Mouse (Mus musculus): ENCODE results near the gene Serac1. TPM values are rescaled to one million over a fixed set of nuclear protein-coding genes. Genes with fewer than 3 reads are reported as not detected.

Serac1 gene
- polyA plus RNA-seq, 1 experiment from 2014 or later: 4.7 TPM

DNA sequence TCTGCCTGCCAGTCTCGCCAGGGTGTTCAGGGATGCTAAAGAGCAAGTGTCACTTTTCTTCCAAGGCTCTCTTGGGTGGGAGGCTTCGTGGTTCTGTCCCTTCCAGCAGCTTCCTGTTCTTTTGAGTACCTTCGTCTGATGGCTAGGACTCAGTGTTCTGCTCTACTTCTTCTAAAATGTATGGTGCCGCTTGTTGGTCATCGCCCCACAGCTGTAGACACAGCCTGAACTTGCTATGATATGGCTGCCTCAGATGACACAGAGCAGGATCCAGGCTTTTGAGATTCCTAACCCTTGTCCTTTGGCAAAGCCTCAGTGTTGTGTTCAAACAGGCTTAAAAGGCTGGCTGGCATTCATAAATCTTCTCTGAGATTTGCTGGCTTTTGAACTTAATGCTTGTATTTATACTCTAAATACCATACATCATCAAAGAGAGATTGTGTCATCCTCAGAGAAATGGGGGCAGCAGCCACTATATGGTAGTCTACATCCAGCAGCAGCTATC lies 80.5 kb downstream of the Serac1 start:
- WGBS: 79% methylated on average over 5 of the region's 5 CpGs
- ATAC-seq (ENCODE audit: insufficient number of reproducible peaks, low FRiP score, low TSS enrichment, low read depth) (no peak), DNase-seq (ENCODE audit: low spot score) (no peak)
- Histone ChIP-seq H3K27me3 (ENCODE audit: control insufficient read depth, insufficient read depth, low read length) (no peaks in the 10 kb centered on the region), H3K4me2 (ENCODE audit: low read depth, severe bottlenecking) (no peak overlapping the region), H3K4me1 (ENCODE audit: control insufficient read depth, insufficient read depth, low read length) (0 out of 2 replicates have a peak, but pooled peaks cover 2% of the 10 kb centered on the region), H3K9me3 (ENCODE audit: control insufficient read depth, low read length) (no peaks in the 10 kb centered on the region), H3K9ac (ENCODE audit: low read length) (no peak overlapping the region), H3K27ac (replicated peaks; ENCODE audit: low read depth, low read length) (no peak overlapping the region), H3K4me3 (ENCODE audit: low read depth, low read length) (no peak overlapping the region), H3K36me3 (ENCODE audit: control insufficient read depth, insufficient read depth, low read length) (no peaks in the 10 kb centered on the region)

DNA sequence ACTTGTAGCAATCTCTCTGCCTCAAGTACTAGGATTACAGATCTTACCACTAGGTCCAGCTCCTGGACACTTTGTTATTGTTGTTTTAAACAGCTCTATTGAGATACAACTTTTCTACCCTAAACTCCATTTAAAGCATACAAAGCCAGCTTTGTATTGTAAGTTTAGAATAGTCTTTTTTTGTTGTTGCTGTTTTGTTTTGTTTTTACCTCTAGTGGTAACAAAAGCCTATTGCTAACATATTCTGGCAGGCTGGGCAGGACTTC lies 81.4 kb downstream of the Serac1 start:
- DNase-seq (ENCODE audit: low spot score): no peak
- Histone ChIP-seq H3K4me2 (ENCODE audit: low read depth, severe bottlenecking) (no peak overlapping the region), H3K27ac (replicated peaks; ENCODE audit: low read depth, low read length) (no peak overlapping the region)

GRCm38 (mm10) chr17:5997380-5998234 lies 81.9 kb downstream of the Serac1 start:
- Histone ChIP-seq H3K27me3 (ENCODE audit: control insufficient read depth, insufficient read depth, low read length) (no peaks in the 10 kb centered on the region), H3K4me3 (ENCODE audit: low read depth, low read length) (no peak overlapping the region), H3K9ac (ENCODE audit: low read length) (no peak overlapping the region), H3K27ac (replicated peaks; ENCODE audit: low read depth, low read length) (no peak overlapping the region), H3K4me2 (ENCODE audit: low read depth, severe bottlenecking) (no peak overlapping the region), H3K9me3 (ENCODE audit: control insufficient read depth, low read length) (no peaks in the 10 kb centered on the region), H3K36me3 (ENCODE audit: control insufficient read depth, insufficient read depth, low read length) (no peaks in the 10 kb centered on the region), H3K4me1 (ENCODE audit: control insufficient read depth, insufficient read depth, low read length) (0 out of 2 replicates have a peak, but pooled peaks cover 2% of the 10 kb centered on the region)
- ATAC-seq (ENCODE audit: insufficient number of reproducible peaks, low FRiP score, low TSS enrichment, low read depth) (no peak), DNase-seq (ENCODE audit: low spot score) (no peak)
- 82% methylated on average over 16 of the region's 16 CpGs for WGBS

More for the DNA sequence above, 81.4 kb downstream of the Serac1 start:
- H3K4me1 ChIP-seq (ENCODE audit: control insufficient read depth, insufficient read depth, low read length): 0 out of 2 replicates have a peak, but pooled peaks cover 2% of the 10 kb centered on the region
- H3K27me3 ChIP-seq (ENCODE audit: control insufficient read depth, insufficient read depth, low read length): no peaks in the 10 kb centered on the region
- H3K36me3 ChIP-seq (ENCODE audit: control insufficient read depth, insufficient read depth, low read length): no peaks in the 10 kb centered on the region
- H3K4me3 ChIP-seq (ENCODE audit: low read depth, low read length): no peak overlapping the region
- no peak for ATAC-seq (ENCODE audit: insufficient number of reproducible peaks, low FRiP score, low TSS enrichment, low read depth)
- H3K9ac ChIP-seq (ENCODE audit: low read length): no peak overlapping the region
- no peaks in the 10 kb centered on the region for H3K9me3 ChIP-seq (ENCODE audit: control insufficient read depth, low read length)

- H3K9me3 ChIP-seq (ENCODE audit: control insufficient read depth, low read length): no peaks in the 10 kb centered on the region
- 70% methylated on average over 14 of the region's 14 CpGs for WGBS
- no peak overlapping the region for H3K27ac ChIP-seq (replicated peaks; ENCODE audit: low read depth, low read length)
- H3K4me1 ChIP-seq (ENCODE audit: control insufficient read depth, insufficient read depth, low read length): 0 out of 2 replicates have a peak, but pooled peaks cover 2% of the 10 kb centered on the region
- H3K9ac ChIP-seq (ENCODE audit: low read length): no peak overlapping the region
- H3K4me2 ChIP-seq (ENCODE audit: low read depth, severe bottlenecking): no peak overlapping the region
- DNase-seq (ENCODE audit: low spot score): no peak
- no peaks in the 10 kb centered on the region for H3K27me3 ChIP-seq (ENCODE audit: control insufficient read depth, insufficient read depth, low read length)
- no peak overlapping the region for H3K4me3 ChIP-seq (ENCODE audit: low read depth, low read length)
- H3K36me3 ChIP-seq (ENCODE audit: control insufficient read depth, insufficient read depth, low read length): no peaks in the 10 kb centered on the region
- ATAC-seq (ENCODE audit: insufficient number of reproducible peaks, low FRiP score, low TSS enrichment, low read depth): no peak
Measured at GRCm38 (mm10) chr17:5996589-5996988, 83.0 kb downstream of the Serac1 start.

GRCm38 (mm10) chr17:5994606-5995005 lies 84.9 kb downstream of the Serac1 start:
- Histone ChIP-seq H3K4me2 (ENCODE audit: low read depth, severe bottlenecking) (no peak overlapping the region), H3K9me3 (ENCODE audit: control insufficient read depth, low read length) (no peaks in the 10 kb centered on the region), H3K27me3 (ENCODE audit: control insufficient read depth, insufficient read depth, low read length) (no peaks in the 10 kb centered on the region), H3K4me1 (ENCODE audit: control insufficient read depth, insufficient read depth, low read length) (0 out of 2 replicates have a peak, but pooled peaks cover 2% of the 10 kb centered on the region), H3K36me3 (ENCODE audit: control insufficient read depth, insufficient read depth, low read length) (no peaks in the 10 kb centered on the region), H3K4me3 (ENCODE audit: low read depth, low read length) (no peak overlapping the region), H3K9ac (ENCODE audit: low read length) (no peak overlapping the region), H3K27ac (replicated peaks; ENCODE audit: low read depth, low read length) (no peak overlapping the region)
- DNase-seq (ENCODE audit: low spot score) (no peak), ATAC-seq (ENCODE audit: insufficient number of reproducible peaks, low FRiP score, low TSS enrichment, low read depth) (no peak)
- 79% methylated on average over 6 of the region's 6 CpGs for WGBS

GRCm38 (mm10) chr17:5993581-5994260 lies 85.8 kb downstream of the Serac1 start:
- no peak overlapping the region for H3K27ac ChIP-seq (replicated peaks; ENCODE audit: low read depth, low read length)
- H3K27me3 ChIP-seq (ENCODE audit: control insufficient read depth, insufficient read depth, low read length): no peaks in the 10 kb centered on the region
- ATAC-seq (ENCODE audit: insufficient number of reproducible peaks, low FRiP score, low TSS enrichment, low read depth): no peak

GRCm38 (mm10) chr17:5992866-5993580 lies 86.5 kb downstream of the Serac1 start:
- Histone ChIP-seq H3K27me3 (ENCODE audit: control insufficient read depth, insufficient read depth, low read length) (no peaks in the 10 kb centered on the region), H3K9me3 (ENCODE audit: control insufficient read depth, low read length) (no peaks in the 10 kb centered on the region), H3K36me3 (ENCODE audit: control insufficient read depth, insufficient read depth, low read length) (no peaks in the 10 kb centered on the region), H3K4me3 (ENCODE audit: low read depth, low read length) (no peak overlapping the region), H3K9ac (ENCODE audit: low read length) (no peak overlapping the region), H3K27ac (replicated peaks; ENCODE audit: low read depth, low read length) (no peak overlapping the region), H3K4me2 (ENCODE audit: low read depth, severe bottlenecking) (no peak overlapping the region), H3K4me1 (ENCODE audit: control insufficient read depth, insufficient read depth, low read length) (peaks cover 2% of the 10 kb centered on the region; the same call in 1 of the 2 replicates)
- DNase-seq (ENCODE audit: low spot score) (no peak), ATAC-seq (ENCODE audit: insufficient number of reproducible peaks, low FRiP score, low TSS enrichment, low read depth) (no peak)
- WGBS: 71% methylated on average over 5 of the region's 5 CpGs

More at GRCm38 (mm10) chr17:5993581-5994260, 85.8 kb downstream of the Serac1 start:
- no peak for DNase-seq (ENCODE audit: low spot score)
- Histone ChIP-seq H3K9me3 (ENCODE audit: control insufficient read depth, low read length) (no peaks in the 10 kb centered on the region), H3K4me3 (ENCODE audit: low read depth, low read length) (no peak overlapping the region), H3K36me3 (ENCODE audit: control insufficient read depth, insufficient read depth, low read length) (no peaks in the 10 kb centered on the region), H3K4me2 (ENCODE audit: low read depth, severe bottlenecking) (no peak overlapping the region), H3K4me1 (ENCODE audit: control insufficient read depth, insufficient read depth, low read length) (0 out of 2 replicates have a peak, but pooled peaks cover 2% of the 10 kb centered on the region), H3K9ac (ENCODE audit: low read length) (no peak overlapping the region)
- 78% methylated on average over 3 of the region's 3 CpGs for WGBS
